Mouse (Mus musculus) layer of hippocampus, postnatal 14 days (tissue): Measurements from ENCODE around the gene Memo1. TPM values are rescaled to one million over a fixed set of nuclear protein-coding genes. Genes with fewer than 3 reads are reported as not detected.
A peak's percentile ranks its signal among the peaks of the same experiment; 100 is the strongest.
"Not testable (repeated sequence)": the region's sequence is repeated elsewhere in the genome, so short reads cannot be mapped to it uniquely, and the experiment has no call there.

Experiments
- DNase-seq, 2 experiments: peaks; one replicate each; pipeline ENCODE4 v3.0.0; 2021 to 2022; ENCODE audit warnings: low spot score in 2 of 2, mixed read lengths in 1 of 2
- long read RNA-seq, 2 experiments: library from polyadenylated mRNA; stranded (forward); transcript quantifications; one replicate each; pipeline ENCODE4 v2.0.0; 2021
- total RNA-seq, 2 experiments: library from RNA; stranded (reverse); gene quantifications; 2 replicates each; pipeline ENCODE4 v1.2.3; 2021

Memo1 gene
- total RNA-seq, result 10 to 100 TPM; 62.0 to 63.5 TPM
- long read RNA-seq, experiment 1, transcript Memo1-210 (9 exons, 3,163 nt), result major isoform, 10 of 26 reads
- long read RNA-seq, experiment 1, partial matches to known transcripts, result 3 of 26 reads
- long read RNA-seq, experiment 1, other reads (novel, unspliced or antisense), result 12 of 26 reads
- long read RNA-seq, experiment 2, transcript Memo1-210 (9 exons, 3,163 nt), result major isoform, 14 of 35 reads
- long read RNA-seq, experiment 2, partial matches to known transcripts, result 1 of 35 reads
- long read RNA-seq, experiment 2, other reads (novel, unspliced or antisense), result 19 of 35 reads

DNA sequence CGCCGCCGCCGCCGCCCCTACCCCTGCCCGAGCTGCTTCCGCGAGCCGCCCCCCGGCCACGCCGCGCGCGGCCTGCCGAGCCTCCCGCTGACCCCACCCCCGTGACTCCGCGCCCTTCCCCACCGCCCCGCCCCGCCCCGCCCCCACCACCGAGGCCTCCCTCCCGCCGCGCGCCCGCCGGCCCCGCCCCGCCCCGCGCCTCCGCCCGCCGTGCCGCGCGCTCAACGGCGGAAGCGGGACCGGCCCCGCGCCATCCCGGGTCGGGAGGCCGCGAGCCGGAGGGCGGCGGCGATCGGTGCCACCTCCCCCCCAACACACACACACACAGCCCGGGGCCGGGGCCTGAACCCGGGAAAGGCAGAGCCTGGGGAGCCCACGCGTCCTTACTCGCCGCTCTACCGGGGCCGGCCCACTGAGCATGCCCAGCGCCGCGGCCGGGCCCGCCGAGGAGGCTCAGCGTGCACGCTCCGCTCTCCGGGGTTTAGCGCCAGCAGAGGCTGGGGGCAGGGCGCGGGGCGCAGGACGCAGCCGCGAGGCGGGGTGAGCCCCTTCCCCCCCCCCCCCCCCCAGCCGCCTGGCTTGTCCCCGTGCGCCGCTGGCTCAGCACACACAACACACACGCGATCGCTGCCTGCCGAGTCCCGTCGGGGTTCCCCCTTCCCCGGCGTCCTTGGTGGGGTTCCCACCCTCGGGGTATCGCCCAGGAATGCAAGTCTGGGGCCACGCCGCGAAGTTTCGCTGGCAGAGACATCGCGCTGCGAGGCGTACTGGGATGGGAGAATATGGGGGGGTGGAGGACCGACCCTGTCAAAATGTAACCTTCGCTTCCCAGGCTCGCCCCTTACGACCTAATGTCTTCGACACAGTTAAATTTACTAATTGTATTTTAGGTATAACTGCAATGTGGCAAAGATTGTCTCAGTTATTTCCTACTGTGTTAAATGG, at the start of gene Memo1:
Gene Memo1 (minus strand): TSS at position 496 of the 945 bp plus-strand sequence.
- peak; percentile 83 to 84 for DNase-seq

DNA sequence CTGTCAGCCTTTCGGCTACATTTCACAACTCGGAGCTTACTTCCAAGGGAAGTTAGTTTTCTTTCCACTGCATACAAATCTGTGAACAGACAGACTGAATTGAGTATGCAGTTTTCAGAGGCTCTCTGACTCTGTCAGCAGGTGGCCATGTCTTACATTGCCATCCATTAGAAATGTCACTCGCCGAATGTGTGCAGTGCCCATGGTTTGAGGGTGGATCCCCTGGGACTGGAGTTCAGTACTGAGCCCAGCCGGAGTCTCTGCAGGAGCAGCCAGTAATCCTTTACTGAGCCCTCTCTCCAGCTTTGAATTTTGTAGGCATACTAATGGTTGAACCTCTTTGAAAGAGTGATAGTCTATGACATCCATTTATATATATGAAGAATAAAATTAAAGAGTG, 45.8 kb upstream of the Memo1 start:
- DNase-seq, result no peak

DNA sequence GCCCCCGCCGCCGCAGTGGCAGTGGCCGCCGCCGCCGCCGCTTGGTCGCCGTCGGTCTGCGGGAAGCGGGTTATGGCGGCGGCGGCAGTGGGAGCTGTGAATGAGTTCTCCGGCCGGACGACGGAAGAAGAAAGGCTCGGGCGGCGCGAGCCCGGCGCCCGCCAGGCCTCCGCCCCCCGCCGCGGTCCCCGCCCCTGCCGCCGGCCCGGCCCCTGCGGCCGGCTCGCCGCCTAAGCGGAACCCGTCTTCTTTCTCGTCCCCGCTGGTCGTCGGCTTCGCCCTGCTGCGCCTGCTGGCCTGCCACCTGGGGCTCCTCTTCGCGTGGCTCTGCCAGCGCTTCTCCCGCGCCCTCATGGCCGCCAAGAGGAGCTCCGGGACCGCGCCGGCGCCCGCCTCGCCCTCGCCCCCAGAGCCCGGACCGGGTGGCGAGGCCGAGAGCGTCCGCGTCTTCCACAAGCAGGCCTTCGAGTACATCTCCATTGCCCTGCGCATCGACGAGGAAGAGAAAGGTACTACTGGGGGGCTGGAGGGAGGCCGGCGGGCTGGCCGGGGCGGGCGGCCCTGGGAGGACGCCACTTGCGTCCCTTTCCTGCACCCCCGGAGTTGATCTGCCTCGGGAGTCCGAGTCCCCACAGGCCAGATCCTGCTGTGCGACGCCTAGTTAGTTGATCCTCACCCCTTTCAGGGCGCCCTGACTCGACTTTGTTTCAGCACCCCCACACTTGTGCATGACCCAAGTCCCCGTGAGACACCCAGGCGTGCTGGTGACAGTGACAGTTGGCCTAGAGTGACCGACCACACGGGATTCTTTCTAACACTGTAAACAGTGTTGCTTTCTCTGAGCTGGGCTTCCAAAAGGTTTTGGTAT, 43.9 kb upstream of the Memo1 start, which contains the start of gene Spast:
Gene Spast (plus strand): TSS at position 51 of the 868 bp plus-strand sequence.
- peak; percentile 55 to 69 for DNase-seq

DNA sequence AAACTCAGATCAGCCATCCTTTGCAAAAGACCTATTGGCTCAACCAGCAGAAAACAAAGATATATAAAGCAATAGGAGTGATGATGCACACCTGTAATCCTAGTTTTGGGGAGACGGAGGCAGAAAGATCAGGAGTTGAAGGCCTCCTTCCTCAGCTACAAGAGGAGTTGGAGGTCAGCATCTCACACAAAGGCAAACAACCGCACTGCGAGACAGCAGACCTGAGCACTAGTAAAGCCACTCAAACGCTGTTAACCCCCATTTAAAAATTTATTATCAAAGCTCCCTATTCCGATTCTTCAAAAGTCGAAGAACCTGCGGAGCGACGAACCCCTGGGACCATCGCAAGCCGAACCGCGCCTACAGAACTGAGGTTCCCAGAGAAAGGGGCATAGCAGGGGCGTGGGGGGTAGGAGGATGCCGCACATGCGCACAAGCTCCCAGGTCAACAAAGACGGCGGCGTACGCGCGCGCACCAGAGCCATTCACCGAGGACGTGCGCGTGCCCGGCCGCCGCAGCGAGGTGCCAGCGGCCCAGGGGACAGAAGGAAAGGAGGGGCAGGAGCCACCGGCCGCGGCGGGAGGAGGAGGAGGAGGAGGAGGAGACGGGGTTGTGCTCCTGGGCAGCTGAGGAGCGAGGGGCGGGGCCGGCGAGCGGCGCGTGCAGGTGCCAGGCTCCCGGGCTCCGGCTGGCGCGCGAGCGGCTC, 43.1 kb upstream of the Memo1 start:
- DNase-seq, result peak; percentile 93 to 96

- no peak for DNase-seq
Observed at GRCm38 (mm10) chr17:74331049-74331676, 35.8 kb upstream of the Memo1 start.

DNA sequence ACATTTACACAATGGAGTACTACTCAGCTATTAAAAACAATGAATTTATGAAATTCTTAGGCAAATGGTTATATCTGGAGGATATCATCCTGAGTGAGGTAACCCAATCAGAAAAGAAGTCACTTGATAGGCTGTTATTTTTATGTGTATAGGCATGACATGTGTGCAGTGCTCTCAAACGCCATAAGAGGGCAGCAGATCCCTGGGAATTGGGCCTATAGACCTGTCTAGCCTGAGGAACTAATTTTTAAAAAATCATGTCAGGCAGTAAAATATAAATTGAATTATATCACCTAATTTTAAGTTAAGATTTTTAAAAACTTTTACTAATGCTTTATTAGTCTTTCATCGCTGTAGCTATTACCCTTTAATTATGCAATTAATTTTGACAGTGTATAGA, 32.8 kb upstream of the Memo1 start:
- peak in 1 of 2 experiments; percentile 43 for DNase-seq

DNA sequence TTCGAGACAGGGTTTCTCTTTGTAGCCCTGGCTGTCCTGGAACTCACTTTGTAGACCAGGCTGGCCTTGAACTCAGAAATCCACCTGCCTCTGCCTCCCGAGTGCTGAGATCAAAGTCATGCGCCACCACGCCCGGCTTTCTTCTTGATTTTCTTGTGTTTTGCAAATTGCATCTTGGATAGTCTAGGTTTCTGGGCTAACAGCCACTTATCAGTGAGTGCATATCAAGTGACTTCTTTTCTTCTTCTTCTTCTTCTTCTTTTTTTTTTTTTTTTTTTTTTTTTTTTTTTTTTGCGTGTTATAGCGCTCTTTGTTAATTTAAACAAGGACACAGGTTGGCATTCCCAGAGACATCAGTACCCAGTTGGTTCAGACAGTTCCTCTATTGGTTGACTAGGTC, 31.9 kb upstream of the Memo1 start:
- DNase-seq, result not testable (repeated sequence)

- DNase-seq, result no peak
Observed at GRCm38 (mm10) chr17:74323844-74324243, 28.5 kb upstream of the Memo1 start, which contains the start of gene Dpy30. TSS of gene Dpy30 (minus strand) at chr17:74323944.

DNA sequence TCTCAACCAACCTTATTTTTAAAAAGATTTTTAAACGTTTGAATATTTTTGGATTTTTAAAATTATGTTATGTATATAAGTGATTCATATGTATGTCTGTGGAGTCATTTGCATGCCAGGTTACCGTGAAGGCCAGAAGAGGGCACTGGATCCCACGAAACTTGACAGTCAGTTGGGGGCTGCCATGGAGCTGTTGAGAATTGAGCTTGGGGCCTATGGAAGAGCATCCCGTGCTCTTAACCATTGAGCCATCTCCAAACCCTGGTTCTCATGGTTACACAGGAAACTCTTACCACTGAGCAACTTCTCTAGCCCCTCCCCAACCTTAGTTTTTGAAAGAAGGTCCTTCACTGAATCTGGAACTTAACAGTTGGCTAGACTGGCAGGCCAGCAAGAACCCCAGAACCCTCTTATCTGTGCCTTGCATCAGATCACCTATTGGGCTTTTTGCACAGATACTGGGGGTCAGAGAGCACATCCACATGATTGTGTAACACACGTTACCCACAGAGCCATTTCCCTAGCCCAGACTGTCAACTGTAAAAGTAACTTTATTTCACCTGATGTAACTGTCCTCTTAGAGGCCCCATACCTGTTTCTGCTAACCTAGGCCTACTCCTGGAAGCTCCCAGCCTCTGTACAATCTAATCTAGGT, 27.2 kb upstream of the Memo1 start:
- no peak for DNase-seq

GRCm38 (mm10) chr17:74318721-74319120, 23.4 kb upstream of the Memo1 start:
- no peak for DNase-seq

DNA sequence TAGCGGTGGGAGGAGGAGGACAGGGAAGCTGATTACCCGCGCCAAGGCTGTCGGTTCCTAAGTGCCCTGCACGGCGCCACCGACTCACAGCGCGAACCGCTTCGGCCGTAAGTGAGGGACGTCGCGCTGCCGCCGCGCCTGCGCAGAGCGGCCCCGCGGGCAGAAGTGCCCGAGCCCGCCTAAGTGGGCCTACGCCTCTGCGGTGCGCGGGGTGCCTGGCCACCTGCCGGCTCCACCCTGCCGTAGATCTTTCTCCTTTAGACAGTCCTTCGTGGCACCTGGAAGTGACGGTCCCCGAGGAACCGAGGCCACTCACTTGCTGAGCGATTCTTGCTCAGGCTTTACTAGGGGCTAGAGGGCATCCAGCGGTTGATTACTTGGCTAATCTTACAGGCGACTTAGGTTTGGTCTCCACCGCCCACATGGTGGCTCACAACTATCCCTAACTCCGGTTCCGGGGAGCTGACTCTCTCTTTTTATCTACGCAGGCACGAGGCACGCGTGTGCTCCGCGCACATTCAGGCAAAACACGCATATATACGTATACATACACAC, 21.1 kb upstream of the Memo1 start:
- peak; percentile 86 to 89 for DNase-seq

DNA sequence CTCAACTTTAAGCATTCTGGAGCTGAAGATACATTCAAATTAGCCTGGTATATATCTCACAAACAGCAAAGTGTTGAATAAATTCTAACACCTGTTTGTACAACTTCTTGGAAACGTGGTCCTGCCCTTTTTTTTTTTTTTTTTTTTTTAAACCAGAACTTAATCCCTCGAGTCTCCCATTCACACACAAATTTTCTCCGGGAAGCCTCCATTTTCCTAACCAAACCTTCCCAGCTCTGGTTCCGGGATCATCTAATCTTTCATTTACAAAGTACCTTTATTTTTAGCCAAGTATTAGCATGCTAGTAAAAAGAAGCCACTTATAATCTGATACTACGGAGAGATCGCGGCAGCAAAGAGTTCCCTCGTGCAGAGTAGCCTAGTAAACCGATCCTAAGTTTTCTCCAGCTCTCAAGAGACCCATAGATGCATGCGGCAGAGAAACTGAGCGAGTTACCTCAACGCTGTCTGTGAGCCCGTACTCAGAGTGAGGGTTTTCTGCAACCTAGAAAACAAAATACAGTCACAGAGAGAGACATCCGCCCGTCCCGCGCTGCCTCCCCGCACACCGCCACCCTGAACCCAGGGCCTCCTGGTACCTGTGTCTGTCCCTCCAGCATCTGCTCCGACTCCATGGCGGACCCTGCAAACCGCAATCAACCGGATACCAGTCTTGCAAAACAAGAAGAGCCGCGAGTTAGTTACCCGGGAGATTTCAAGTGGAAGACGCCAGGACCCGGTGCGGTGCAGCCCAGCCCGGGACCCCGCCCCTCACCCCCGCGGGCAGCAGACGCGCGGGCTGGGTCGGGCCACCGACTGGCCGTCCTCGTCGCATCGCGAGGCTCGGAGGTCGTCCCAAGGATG, 20.4 kb upstream of the Memo1 start:
- no peak for DNase-seq

GRCm38 (mm10) chr17:74306021-74306420, 10.7 kb upstream of the Memo1 start:
- no peak for DNase-seq

DNA sequence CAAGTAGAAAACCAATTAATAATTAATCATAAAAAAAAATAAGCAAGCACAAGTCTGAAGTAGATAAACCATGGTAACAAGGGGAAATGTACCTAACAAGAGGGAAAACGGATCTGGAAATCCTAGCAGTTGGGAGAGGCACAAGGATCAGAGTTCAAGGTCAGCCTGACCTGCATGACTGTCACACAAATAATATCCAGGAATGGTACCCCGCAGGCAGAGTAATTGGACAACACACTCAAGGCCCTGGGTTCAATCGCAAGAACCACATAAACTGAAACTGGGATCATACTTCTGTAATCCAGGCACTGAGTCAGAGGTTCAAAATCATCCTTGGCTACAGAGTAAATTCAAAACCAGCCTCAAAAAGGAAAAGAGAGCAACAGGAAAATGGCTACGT, 10.3 kb upstream of the Memo1 start:
- DNase-seq, result no peak

DNA sequence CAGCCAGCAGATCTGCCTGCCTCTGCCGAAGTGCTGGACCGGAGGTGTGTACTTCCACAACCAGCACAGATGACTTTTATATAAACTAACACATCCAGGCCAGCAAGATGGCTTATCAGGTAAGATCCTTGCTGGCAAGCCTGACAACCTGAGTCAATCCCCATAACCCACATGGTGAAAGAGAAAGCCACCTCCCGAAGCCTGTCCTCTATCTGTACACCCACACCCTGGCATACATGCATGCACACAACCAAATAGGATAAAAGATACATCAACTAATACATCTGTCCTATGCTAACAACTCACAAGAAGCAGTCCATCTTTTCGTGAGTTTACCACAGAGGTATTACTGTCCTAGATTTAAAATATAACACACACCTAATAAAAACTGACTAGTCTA, 8.7 kb upstream of the Memo1 start:
- DNase-seq, result no peak

GRCm38 (mm10) chr17:74300089-74300488, 4.8 kb upstream of the Memo1 start:
- no peak for DNase-seq

GRCm38 (mm10) chr17:74296991-74297390, 1.7 kb upstream of the Memo1 start:
- not testable (repeated sequence) for DNase-seq
